Mouse (Mus musculus) heart, postnatal 0 days (tissue): Measurements from ENCODE around the gene Olfr641.

Experiments used
- CTCF ChIP-seq: IDR thresholded peaks from 2 replicates; pipeline ENCODE4 v1.5.1; 2016; ENCODE audit warnings: antibody characterized with exemption, control low read depth, low read depth
- EP300 ChIP-seq: IDR thresholded peaks from 2 replicates; pipeline ENCODE4 v1.6.1; 2016; ENCODE audit warnings: antibody characterized with exemption, low read depth

- TF ChIP-seq CTCF (no peak), EP300 (no peak)
Observed at GRCm38 (mm10) chr7:104050745-104051144, 15.5 kb downstream of the Olfr641 start.
